Mouse (Mus musculus): ENCODE results near the gene Uck1.

DNA sequence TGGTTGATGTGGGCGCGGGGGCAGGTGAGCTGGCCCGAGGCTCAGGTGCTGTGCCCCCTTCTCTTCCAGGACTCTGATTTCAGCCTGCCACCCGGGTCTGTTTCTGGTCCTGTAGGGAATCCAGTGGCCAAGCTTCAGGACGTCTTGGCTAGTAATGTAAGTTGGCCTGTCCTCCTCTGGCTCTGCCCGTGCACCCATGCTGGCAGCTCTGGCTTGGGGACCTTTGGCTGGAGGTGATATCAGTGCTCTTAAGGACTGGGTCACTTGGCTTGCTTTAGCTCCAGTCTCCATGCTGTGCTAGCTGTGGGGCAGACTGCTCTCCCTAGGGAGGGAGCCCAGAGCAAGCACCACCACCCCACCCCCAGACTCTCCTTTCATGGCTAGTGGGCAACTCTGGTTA lies 39.9 kb downstream of the Uck1 start:
- TF ChIP-seq CTCF (IDR thresholded peaks at IDR 0.05; ENCODE audit: borderline replicate concordance, control insufficient read depth, extremely low read depth, insufficient read depth, low read length, poor library complexity) (no peak), POLR2A (IDR thresholded peaks at IDR 0.05; ENCODE audit: control insufficient read depth, extremely low read depth, insufficient read depth, low read length, poor library complexity) (no peak)
